Comparison of ENCODE assay signal across 9 mouse cellular contexts in the genomic region with DNA sequence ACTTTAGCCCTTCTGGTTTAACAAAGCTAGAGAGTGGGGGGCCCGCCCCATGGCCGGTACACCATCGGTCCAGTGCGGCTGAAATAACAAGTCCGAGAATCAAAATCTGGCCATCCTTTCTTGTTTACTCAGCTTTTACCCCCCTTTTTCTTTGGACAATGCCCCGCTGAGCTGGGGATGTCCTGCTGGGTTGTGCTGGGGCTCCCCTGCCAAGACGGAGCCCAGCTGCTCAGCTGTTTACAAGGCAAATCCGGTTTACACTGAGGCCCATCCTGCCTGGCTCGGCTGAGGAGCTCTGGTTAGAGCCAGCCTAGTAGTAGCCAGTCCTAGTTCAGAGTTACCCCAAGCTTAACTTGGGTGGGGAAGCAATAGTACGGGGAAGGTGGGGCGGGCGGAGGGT.
DNase-seq lines count a peak whose midpoint lies in the region; ATAC-seq and TF ChIP-seq lines count a peak whose summit lies in the region.
"Had no signal": no experiment of that assay in that cellular context is flagged by ENCODE, and none has a peak within 500 bp of the region (broad histone marks: within the 10 kb centered on the region; RNA-seq: fewer than 3 reads in every experiment).

No protein-coding gene starts in this region.

- H3K36me3 ChIP-seq in heart, embryonic 10.5 days: no peaks in the 10 kb centered on the region
- no peaks in the 10 kb centered on the region for H3K36me3 ChIP-seq in lung, embryonic 14.5 days (ENCODE audit: insufficient read depth)
- no peaks in the 10 kb centered on the region for H3K36me3 ChIP-seq in stomach, postnatal 0 days (ENCODE audit: control insufficient read depth, insufficient read depth, low read length)
- H3K36me3 ChIP-seq in liver, embryonic 11.5 days (ENCODE audit: control insufficient read depth, insufficient read depth, low read length): no peaks in the 10 kb centered on the region

- TF ChIP-seq EP300 in stomach, postnatal 0 days (optimal IDR thresholded peaks at IDR 0.05): no peak

- no peak overlapping the region; the same call in 1 of the 2 replicates for H3K27ac ChIP-seq in heart, embryonic 10.5 days
- H3K27ac ChIP-seq in lung, embryonic 14.5 days (ENCODE audit: low read depth): peak overlapping the region; percentile 5; the same call in 1 of the 2 replicates
- peak overlapping the region; percentile 36; the same call in 1 of the 2 replicates for H3K27ac ChIP-seq in stomach, postnatal 0 days (replicated peaks)
- H3K27ac ChIP-seq in liver, embryonic 11.5 days (ENCODE audit: low read depth, low read length): no peak overlapping the region

- no peaks in the 10 kb centered on the region for H3K9me3 ChIP-seq in heart, embryonic 10.5 days
- H3K9me3 ChIP-seq in lung, embryonic 14.5 days (ENCODE audit: low read depth, low read length): no peaks in the 10 kb centered on the region
- H3K9me3 ChIP-seq in stomach, postnatal 0 days (ENCODE audit: control insufficient read depth, low read length): no peaks in the 10 kb centered on the region
- no peaks in the 10 kb centered on the region for H3K9me3 ChIP-seq in liver, embryonic 11.5 days (ENCODE audit: control insufficient read depth, low read length)

- peak; percentile 93 for ATAC-seq in lung, embryonic 14.5 days (ENCODE audit: insufficient read depth)
- ATAC-seq in stomach, postnatal 0 days (ENCODE audit: low FRiP score, low TSS enrichment): peak; percentile 51; the same call in 1 of the 2 replicates
- no peak for ATAC-seq in liver, embryonic 11.5 days (replicated peaks; ENCODE audit: low FRiP score)

- no peak for TF ChIP-seq CTCF in lung, embryonic 14.5 days (IDR thresholded peaks at IDR 0.05; ENCODE audit: low read depth)
- TF ChIP-seq CTCF in stomach, postnatal 0 days (IDR thresholded peaks at IDR 0.05; ENCODE audit: low read depth): no peak

- H3K4me3 ChIP-seq in heart, embryonic 10.5 days: no peak overlapping the region
- no peak overlapping the region for H3K4me3 ChIP-seq in lung, embryonic 14.5 days (ENCODE audit: low read depth, low read length)
- no peak overlapping the region for H3K4me3 ChIP-seq in stomach, postnatal 0 days (ENCODE audit: low read depth, low read length)
- H3K4me3 ChIP-seq in liver, embryonic 11.5 days (ENCODE audit: low read depth, low read length): no peak overlapping the region

- no peak overlapping the region for H3K9ac ChIP-seq in lung, embryonic 14.5 days
- H3K9ac ChIP-seq in stomach, postnatal 0 days (ENCODE audit: low read length): no peak overlapping the region
- H3K9ac ChIP-seq in liver, embryonic 11.5 days (ENCODE audit: low read depth, low read length): no peak overlapping the region

- peaks cover 8% of the 10 kb centered on the region for H3K4me1 ChIP-seq in heart, embryonic 10.5 days
- H3K4me1 ChIP-seq in lung, embryonic 14.5 days (ENCODE audit: insufficient read depth): peaks cover 8% of the 10 kb centered on the region; the same call in 1 of the 2 replicates
- H3K4me1 ChIP-seq in stomach, postnatal 0 days (replicated peaks; ENCODE audit: control insufficient read depth, insufficient read depth): 0 out of 2 replicates have a peak, but pooled peaks cover 3% of the 10 kb centered on the region
- 0 out of 2 replicates have a peak, but pooled peaks cover 3% of the 10 kb centered on the region for H3K4me1 ChIP-seq in liver, embryonic 11.5 days (replicated peaks; ENCODE audit: control insufficient read depth, insufficient read depth, low read length)

- peaks cover 34% of the 10 kb centered on the region for H3K27me3 ChIP-seq in heart, embryonic 10.5 days (ENCODE audit: insufficient read depth, poor library complexity, severe bottlenecking)
- H3K27me3 ChIP-seq in lung, embryonic 14.5 days (ENCODE audit: insufficient read depth, low read length): no peaks in the 10 kb centered on the region
- H3K27me3 ChIP-seq in stomach, postnatal 0 days (ENCODE audit: control insufficient read depth, insufficient read depth, low read length): no peaks in the 10 kb centered on the region
- H3K27me3 ChIP-seq in liver, embryonic 11.5 days (replicated peaks; ENCODE audit: control insufficient read depth, insufficient read depth, low read length): no peaks in the 10 kb centered on the region; the same call in 1 of the 2 replicates

- WGBS in heart, embryonic 10.5 days: 44% methylated on average over 12 of the region's 12 CpGs
- 31% methylated on average over 12 of the region's 12 CpGs for WGBS in lung, embryonic 14.5 days
- WGBS in stomach, postnatal 0 days: 38% methylated on average over 12 of the region's 12 CpGs
- WGBS in liver, embryonic 11.5 days: 60% methylated on average over 12 of the region's 12 CpGs

- peak; percentile 97 for DNase-seq in heart, adult 11 months
- DNase-seq in heart, embryonic 10.5 days (ENCODE audit: low spot score): no peak
- DNase-seq in right cerebral cortex, postnatal 10 days (ENCODE audit: low spot score in 2 of 2): peak; percentile 33 to 36
- DNase-seq in right cerebral cortex, adult 2 months (ENCODE audit: low spot score in 2 of 2): no peak
- peak; percentile 80 for DNase-seq in lung, embryonic 14.5 days
- no peak for DNase-seq in stomach, postnatal 0 days (ENCODE audit: low spot score)
- no peak for DNase-seq in adrenal gland, postnatal 10 days
- no peak for DNase-seq in liver, embryonic 11.5 days (ENCODE audit: low spot score)
- DNase-seq: right cerebral cortex, postnatal 14 days had no signal

- H3K4me2 ChIP-seq in lung, embryonic 14.5 days: no peak overlapping the region
- H3K4me2 ChIP-seq in stomach, postnatal 0 days (replicated peaks; ENCODE audit: low read depth): no peak overlapping the region
- H3K4me2 ChIP-seq in liver, embryonic 11.5 days: no peak overlapping the region

Comparison
In these comparisons a context has a peak if more than half of its experiments do, and no peak if none do; other contexts are left out.
1. DNase-seq: peak in heart, adult 11 months (single experiment), right cerebral cortex, postnatal 10 days (2 of 2) and lung, embryonic 14.5 days (single experiment); none in heart, embryonic 10.5 days (single experiment), right cerebral cortex, adult 2 months (0 of 2), stomach, postnatal 0 days (single experiment), adrenal gland, postnatal 10 days (single experiment) and liver, embryonic 11.5 days (single experiment).
2. H3K27ac ChIP-seq: peak in lung, embryonic 14.5 days (single experiment) and stomach, postnatal 0 days (single experiment); none in heart, embryonic 10.5 days (single experiment) and liver, embryonic 11.5 days (single experiment).